Mouse (Mus musculus): ENCODE measurements at regions not wholly inside any gene's neighbourhood (a gene's known extent, or its start where the extent isn't known, plus 50 kb on each side); places are given as distances from the start of the nearest gene placed in this dataset.

- no peak for TF ChIP-seq EP300 (optimal IDR thresholded peaks at IDR 0.05)
- TF ChIP-seq CTCF (IDR thresholded peaks at IDR 0.05; ENCODE audit: low read depth), result no peak
- Histone ChIP-seq H3K4me1 (replicated peaks; ENCODE audit: control insufficient read depth, insufficient read depth) (no peaks in the 10 kb centered on the region), H3K4me2 (replicated peaks; ENCODE audit: low read depth) (no peak overlapping the region), H3K9ac (ENCODE audit: low read length) (no peak overlapping the region), H3K4me3 (ENCODE audit: low read depth, low read length) (no peak overlapping the region), H3K27me3 (ENCODE audit: control insufficient read depth, insufficient read depth, low read length) (no peaks in the 10 kb centered on the region), H3K36me3 (ENCODE audit: control insufficient read depth, insufficient read depth, low read length) (no peaks in the 10 kb centered on the region), H3K27ac (replicated peaks) (no peak overlapping the region), H3K9me3 (ENCODE audit: control insufficient read depth, low read length) (no peaks in the 10 kb centered on the region)
- ATAC-seq (ENCODE audit: low FRiP score, low TSS enrichment), result no peak
- no peak for DNase-seq (ENCODE audit: low spot score)
- WGBS, result 63% methylated on average over 3 of the region's 3 CpGs
These were observed 179.7 kb upstream of the Nfe2l3 start for GRCm38 (mm10) chr6:51252721-51253120.

DNA sequence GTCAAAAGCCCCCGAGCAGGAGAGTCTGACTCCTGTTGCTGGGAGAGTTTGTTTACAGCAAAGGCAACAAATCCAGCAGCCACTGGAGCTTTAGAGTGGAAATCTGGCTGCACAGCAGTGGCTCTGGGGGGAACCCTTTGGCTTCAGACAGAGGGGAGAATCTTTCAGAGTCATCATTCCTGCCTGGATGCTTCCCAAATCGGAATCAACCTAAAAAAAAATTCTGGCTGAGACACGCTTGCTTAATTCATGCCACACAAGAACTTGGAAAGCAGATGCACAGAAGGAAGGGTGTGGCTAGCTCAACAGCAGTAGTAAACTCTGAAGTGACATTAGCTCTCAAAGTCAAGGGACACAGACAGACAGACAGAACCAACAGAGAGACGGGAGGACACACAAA is 175.8 kb upstream of the Nfe2l3 start:
- Histone ChIP-seq H3K4me2 (replicated peaks; ENCODE audit: low read depth) (no peak overlapping the region), H3K27ac (replicated peaks) (no peak overlapping the region), H3K4me1 (replicated peaks; ENCODE audit: control insufficient read depth, insufficient read depth) (no peaks in the 10 kb centered on the region), H3K4me3 (ENCODE audit: low read depth, low read length) (no peak overlapping the region), H3K27me3 (ENCODE audit: control insufficient read depth, insufficient read depth, low read length) (no peaks in the 10 kb centered on the region), H3K36me3 (ENCODE audit: control insufficient read depth, insufficient read depth, low read length) (no peaks in the 10 kb centered on the region), H3K9ac (ENCODE audit: low read length) (no peak overlapping the region), H3K9me3 (ENCODE audit: control insufficient read depth, low read length) (no peaks in the 10 kb centered on the region)
- 25% methylated on average over 4 of the region's 4 CpGs for WGBS
- TF ChIP-seq CTCF (IDR thresholded peaks at IDR 0.05; ENCODE audit: low read depth) (no peak), EP300 (optimal IDR thresholded peaks at IDR 0.05) (no peak)
- no peak for ATAC-seq (ENCODE audit: low FRiP score, low TSS enrichment)
- DNase-seq (ENCODE audit: low spot score), result no peak

DNA sequence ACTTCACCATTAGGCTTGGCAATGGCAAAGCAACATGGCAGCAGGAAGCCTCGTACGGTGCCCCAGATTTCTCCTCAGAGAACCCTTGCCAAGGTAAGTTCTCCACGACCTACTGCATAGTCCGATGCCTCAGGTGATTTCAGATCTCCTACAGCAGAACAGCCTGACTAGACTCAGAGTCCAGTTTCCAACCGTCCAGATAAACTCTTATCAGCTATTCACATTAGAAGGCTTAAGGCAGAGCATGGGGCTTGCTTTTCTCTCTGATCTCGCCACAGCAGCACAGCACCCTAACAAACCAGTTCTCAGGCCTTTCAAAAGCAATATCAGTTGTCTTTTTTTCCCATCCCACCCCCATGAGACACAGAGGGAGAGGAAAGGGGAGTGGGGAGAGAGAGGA is 174.9 kb upstream of the Nfe2l3 start:
- no peak overlapping the region for H3K4me2 ChIP-seq (replicated peaks; ENCODE audit: low read depth)
- H3K4me3 ChIP-seq (ENCODE audit: low read depth, low read length), result no peak overlapping the region
- 57% methylated on average over 6 of the region's 6 CpGs for WGBS
- no peak for TF ChIP-seq CTCF (IDR thresholded peaks at IDR 0.05; ENCODE audit: low read depth)
- no peak overlapping the region for H3K27ac ChIP-seq (replicated peaks)
- H3K9me3 ChIP-seq (ENCODE audit: control insufficient read depth, low read length), result no peaks in the 10 kb centered on the region
- H3K4me1 ChIP-seq (replicated peaks; ENCODE audit: control insufficient read depth, insufficient read depth), result no peaks in the 10 kb centered on the region
- H3K9ac ChIP-seq (ENCODE audit: low read length), result no peak overlapping the region
- H3K27me3 ChIP-seq (ENCODE audit: control insufficient read depth, insufficient read depth, low read length), result no peaks in the 10 kb centered on the region
- ATAC-seq (ENCODE audit: low FRiP score, low TSS enrichment), result no peak
- DNase-seq (ENCODE audit: low spot score), result no peak
- no peaks in the 10 kb centered on the region for H3K36me3 ChIP-seq (ENCODE audit: control insufficient read depth, insufficient read depth, low read length)

- Histone ChIP-seq H3K4me2 (replicated peaks; ENCODE audit: low read depth) (no peak overlapping the region), H3K9ac (ENCODE audit: low read length) (no peak overlapping the region), H3K9me3 (ENCODE audit: control insufficient read depth, low read length) (no peaks in the 10 kb centered on the region), H3K4me3 (ENCODE audit: low read depth, low read length) (no peak overlapping the region), H3K27me3 (ENCODE audit: control insufficient read depth, insufficient read depth, low read length) (no peaks in the 10 kb centered on the region), H3K27ac (replicated peaks) (no peak overlapping the region), H3K4me1 (replicated peaks; ENCODE audit: control insufficient read depth, insufficient read depth) (no peaks in the 10 kb centered on the region), H3K36me3 (ENCODE audit: control insufficient read depth, insufficient read depth, low read length) (no peaks in the 10 kb centered on the region)
- WGBS, result 85% methylated on average over 2 of the region's 2 CpGs
- DNase-seq (ENCODE audit: low spot score) (no peak), ATAC-seq (ENCODE audit: low FRiP score, low TSS enrichment) (no peak)
- TF ChIP-seq CTCF (IDR thresholded peaks at IDR 0.05; ENCODE audit: low read depth) (no peak), EP300 (optimal IDR thresholded peaks at IDR 0.05) (no peak)
These were observed 174.2 kb upstream of the Nfe2l3 start for GRCm38 (mm10) chr6:51258304-51258703.

- ATAC-seq (ENCODE audit: low FRiP score, low TSS enrichment), result no peak
- whole genome bisulfite sequencing, result 60% methylated on average over 4 of the region's 4 CpGs
- TF ChIP-seq CTCF (IDR thresholded peaks at IDR 0.05; ENCODE audit: low read depth), result no peak
- Histone ChIP-seq H3K9me3 (ENCODE audit: control insufficient read depth, low read length) (no peaks in the 10 kb centered on the region), H3K4me2 (replicated peaks; ENCODE audit: low read depth) (no peak overlapping the region), H3K4me3 (ENCODE audit: low read depth, low read length) (no peak overlapping the region), H3K9ac (ENCODE audit: low read length) (no peak overlapping the region), H3K4me1 (replicated peaks; ENCODE audit: control insufficient read depth, insufficient read depth) (no peaks in the 10 kb centered on the region), H3K27me3 (ENCODE audit: control insufficient read depth, insufficient read depth, low read length) (no peaks in the 10 kb centered on the region), H3K36me3 (ENCODE audit: control insufficient read depth, insufficient read depth, low read length) (no peaks in the 10 kb centered on the region), H3K27ac (replicated peaks) (no peak overlapping the region)
- DNase-seq (ENCODE audit: low spot score), result no peak
These were observed 168.9 kb upstream of the Nfe2l3 start for GRCm38 (mm10) chr6:51263595-51263994.

GRCm38 (mm10) chr6:51265329-51265728 is 167.1 kb upstream of the Nfe2l3 start:
- no peak for TF ChIP-seq EP300 (optimal IDR thresholded peaks at IDR 0.05)
- no peak for TF ChIP-seq CTCF (IDR thresholded peaks at IDR 0.05; ENCODE audit: low read depth)
- DNase-seq (ENCODE audit: low spot score) (no peak), ATAC-seq (ENCODE audit: low FRiP score, low TSS enrichment) (no peak)
- 77% methylated on average over 3 of the region's 3 CpGs for WGBS
- H3K9me3 ChIP-seq (ENCODE audit: control insufficient read depth, low read length), result no peaks in the 10 kb centered on the region
- H3K9ac ChIP-seq (ENCODE audit: low read length), result no peak overlapping the region
- no peak overlapping the region for H3K27ac ChIP-seq (replicated peaks)
- H3K4me2 ChIP-seq (replicated peaks; ENCODE audit: low read depth), result no peak overlapping the region
- no peaks in the 10 kb centered on the region for H3K4me1 ChIP-seq (replicated peaks; ENCODE audit: control insufficient read depth, insufficient read depth)
- H3K27me3 ChIP-seq (ENCODE audit: control insufficient read depth, insufficient read depth, low read length), result no peaks in the 10 kb centered on the region
- no peaks in the 10 kb centered on the region for H3K36me3 ChIP-seq (ENCODE audit: control insufficient read depth, insufficient read depth, low read length)
- H3K4me3 ChIP-seq (ENCODE audit: low read depth, low read length), result no peak overlapping the region

Measured in stomach, postnatal 0 days (tissue).